Mouse (Mus musculus) bone marrow macrophage, adult 2 months (primary cell): ENCODE measurements around the gene Qtrt1.

Source experiments
- CTCF ChIP-seq: IDR thresholded peaks from 2 replicates; pipeline ENCODE4 v1.5.1; 2012; ENCODE audit warnings: low read depth, mild to moderate bottlenecking, low read length, moderate library complexity
- POLR2A ChIP-seq: IDR thresholded peaks from 2 replicates; pipeline ENCODE4 v1.6.1; 2012; ENCODE audit warnings: mild to moderate bottlenecking, low read depth, low read length, borderline replicate concordance

DNA sequence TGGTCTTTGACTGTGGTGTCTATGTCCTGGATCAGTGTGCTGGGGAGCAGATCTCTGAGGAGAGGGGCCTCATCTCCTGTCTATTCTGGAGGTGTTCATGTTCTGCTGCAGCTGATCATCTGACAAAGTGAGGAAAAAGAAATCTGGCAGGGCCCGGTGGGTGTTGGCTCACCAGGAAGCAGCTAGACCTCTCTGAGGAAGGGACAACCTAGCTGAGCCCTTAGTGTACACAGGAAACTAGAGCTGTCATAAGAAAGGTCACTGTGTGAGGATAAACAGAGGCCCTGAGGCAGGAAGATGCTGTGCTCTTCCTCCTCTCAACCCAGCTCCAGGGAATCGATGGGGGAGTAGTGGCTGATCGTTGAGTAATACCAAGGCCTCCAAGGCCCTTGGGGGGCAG, 38.6 kb downstream of the Qtrt1 start:
- TF ChIP-seq POLR2A (no peak), CTCF (no peak)
